Mouse (Mus musculus): ENCODE measurements around the gene Smpd2. TPM values are rescaled to one million over a fixed set of nuclear protein-coding genes. Genes with fewer than 3 reads are reported as not detected.

Gene Smpd2
- polyA plus RNA-seq (2016; fragmentation: Nextera tagmentation; extraction: Ambion mirVana), result 51.8 and 52.7 TPM in 2 replicates

- H3K9me3 ChIP-seq, result no peaks in the 10 kb centered on the region
- peak within 1 kb of the TSS; percentile 77 for H3K4me3 ChIP-seq
- DNase-seq (ENCODE audit: low spot score), result peak; percentile 99
- no peaks in the 10 kb centered on the region for H3K27me3 ChIP-seq (ENCODE audit: insufficient read depth, poor library complexity, severe bottlenecking)
- H3K4me1 ChIP-seq, result peaks cover 27% of the 10 kb centered on the region
- H3K36me3 ChIP-seq, result peaks cover 38% of the 10 kb centered on the region
- H3K27ac ChIP-seq, result peak within 1 kb of the TSS; percentile 92
- WGBS, result under 1% methylated on average over 50 of the region's 50 CpGs
Observed at GRCm38 (mm10) chr10:41489708-41490517, at the start of gene Smpd2, which contains the start of gene Ppil6. Gene Smpd2 (minus strand): TSS chr10:41490369. Gene Ppil6 (plus strand): TSS chr10:41490439.

GRCm38 (mm10) chr10:41538986-41539385, 48.8 kb upstream of the Smpd2 start:
- no peak overlapping the region for H3K4me3 ChIP-seq
- H3K27me3 ChIP-seq (ENCODE audit: insufficient read depth, poor library complexity, severe bottlenecking), result no peaks in the 10 kb centered on the region
- WGBS, result 88% methylated on average over 4 of the region's 4 CpGs
- peak; percentile 54 for DNase-seq (ENCODE audit: low spot score)
- H3K27ac ChIP-seq, result no peak overlapping the region
- peaks cover 44% of the 10 kb centered on the region for H3K36me3 ChIP-seq
- H3K4me1 ChIP-seq, result peaks cover under 1% of the 10 kb centered on the region; the same call in 1 of the 2 replicates
- no peaks in the 10 kb centered on the region for H3K9me3 ChIP-seq

GRCm38 (mm10) chr10:41537983-41538330, 47.8 kb upstream of the Smpd2 start:
- no peaks in the 10 kb centered on the region for H3K9me3 ChIP-seq
- peaks cover 54% of the 10 kb centered on the region for H3K36me3 ChIP-seq
- WGBS, result 90% methylated on average over 3 of the region's 3 CpGs

GRCm38 (mm10) chr10:41537226-41537982, 47.2 kb upstream of the Smpd2 start:
- Histone ChIP-seq H3K9me3 (no peaks in the 10 kb centered on the region), H3K4me1 (no peaks in the 10 kb centered on the region), H3K36me3 (peaks cover 60% of the 10 kb centered on the region), H3K27me3 (ENCODE audit: insufficient read depth, poor library complexity, severe bottlenecking) (no peaks in the 10 kb centered on the region), H3K27ac (no peak overlapping the region), H3K4me3 (no peak overlapping the region)
- WGBS, result 90% methylated on average over 4 of the region's 4 CpGs
- peak; percentile 72 for DNase-seq (ENCODE audit: low spot score)

More at GRCm38 (mm10) chr10:41537983-41538330, 47.8 kb upstream of the Smpd2 start:
- no peak for DNase-seq (ENCODE audit: low spot score)
- no peak overlapping the region for H3K27ac ChIP-seq
- H3K4me3 ChIP-seq, result no peak overlapping the region
- no peaks in the 10 kb centered on the region for H3K27me3 ChIP-seq (ENCODE audit: insufficient read depth, poor library complexity, severe bottlenecking)
- H3K4me1 ChIP-seq, result no peaks in the 10 kb centered on the region

- Histone ChIP-seq H3K4me1 (no peaks in the 10 kb centered on the region), H3K27ac (no peak overlapping the region), H3K9me3 (no peaks in the 10 kb centered on the region), H3K27me3 (ENCODE audit: insufficient read depth, poor library complexity, severe bottlenecking) (no peaks in the 10 kb centered on the region), H3K4me3 (no peak overlapping the region), H3K36me3 (peaks cover 65% of the 10 kb centered on the region)
- peak; percentile 61 for DNase-seq (ENCODE audit: low spot score)
- 88% methylated on average over 1 of the region's 1 CpGs for WGBS
Observed at GRCm38 (mm10) chr10:41536714-41537113, 46.5 kb upstream of the Smpd2 start.

GRCm38 (mm10) chr10:41535991-41536390, 45.8 kb upstream of the Smpd2 start:
- no peak overlapping the region for H3K27ac ChIP-seq
- peak; percentile 58 for DNase-seq (ENCODE audit: low spot score)
- no peaks in the 10 kb centered on the region for H3K27me3 ChIP-seq (ENCODE audit: insufficient read depth, poor library complexity, severe bottlenecking)
- H3K36me3 ChIP-seq, result peaks cover 71% of the 10 kb centered on the region
- no peaks in the 10 kb centered on the region for H3K9me3 ChIP-seq
- H3K4me3 ChIP-seq, result no peak overlapping the region
- no peaks in the 10 kb centered on the region for H3K4me1 ChIP-seq
- 92% methylated on average over 2 of the region's 2 CpGs for WGBS

- no peaks in the 10 kb centered on the region for H3K27me3 ChIP-seq (ENCODE audit: insufficient read depth, poor library complexity, severe bottlenecking)
- no peaks in the 10 kb centered on the region for H3K9me3 ChIP-seq
- DNase-seq (ENCODE audit: low spot score), result no peak
- H3K36me3 ChIP-seq, result peaks cover 87% of the 10 kb centered on the region
- H3K27ac ChIP-seq, result no peak overlapping the region
- no peaks in the 10 kb centered on the region for H3K4me1 ChIP-seq
- WGBS, result 87% methylated on average over 5 of the region's 5 CpGs
- H3K4me3 ChIP-seq, result no peak overlapping the region
Observed at GRCm38 (mm10) chr10:41529972-41530371, 39.8 kb upstream of the Smpd2 start.

GRCm38 (mm10) chr10:41525696-41526095, 35.5 kb upstream of the Smpd2 start:
- peaks cover 8% of the 10 kb centered on the region for H3K4me1 ChIP-seq
- no peak overlapping the region for H3K27ac ChIP-seq
- no peaks in the 10 kb centered on the region for H3K9me3 ChIP-seq
- no peak overlapping the region for H3K4me3 ChIP-seq
- H3K27me3 ChIP-seq (ENCODE audit: insufficient read depth, poor library complexity, severe bottlenecking), result no peaks in the 10 kb centered on the region
- 94% methylated on average over 1 of the region's 1 CpGs for WGBS
- peaks cover 63% of the 10 kb centered on the region for H3K36me3 ChIP-seq
- DNase-seq (ENCODE audit: low spot score), result no peak

GRCm38 (mm10) chr10:41523386-41523785, 33.2 kb upstream of the Smpd2 start:
- Histone ChIP-seq H3K9me3 (no peaks in the 10 kb centered on the region), H3K4me1 (peaks cover 8% of the 10 kb centered on the region), H3K4me3 (no peak overlapping the region), H3K27me3 (ENCODE audit: insufficient read depth, poor library complexity, severe bottlenecking) (no peaks in the 10 kb centered on the region), H3K27ac (no peak overlapping the region), H3K36me3 (peaks cover 41% of the 10 kb centered on the region)
- WGBS, result 92% methylated on average over 3 of the region's 3 CpGs
- DNase-seq (ENCODE audit: low spot score), result no peak

GRCm38 (mm10) chr10:41520410-41520673, 30.2 kb upstream of the Smpd2 start:
- Histone ChIP-seq H3K9me3 (no peaks in the 10 kb centered on the region), H3K27ac (peak overlapping the region; percentile 100), H3K4me1 (peaks cover 8% of the 10 kb centered on the region), H3K36me3 (peaks cover 18% of the 10 kb centered on the region), H3K4me3 (peak overlapping the region; percentile 92), H3K27me3 (ENCODE audit: insufficient read depth, poor library complexity, severe bottlenecking) (no peaks in the 10 kb centered on the region)
- no peak for DNase-seq (ENCODE audit: low spot score)
- 5% methylated on average over 5 of the region's 5 CpGs for WGBS

GRCm38 (mm10) chr10:41519640-41520409, 29.7 kb upstream of the Smpd2 start:
- WGBS, result under 1% methylated on average over 65 of the region's 65 CpGs
- Histone ChIP-seq H3K4me1 (peaks cover 8% of the 10 kb centered on the region), H3K27me3 (ENCODE audit: insufficient read depth, poor library complexity, severe bottlenecking) (no peaks in the 10 kb centered on the region), H3K36me3 (peaks cover 14% of the 10 kb centered on the region), H3K9me3 (no peaks in the 10 kb centered on the region), H3K27ac (peak overlapping the region; percentile 100), H3K4me3 (peak overlapping the region; percentile 92)
- peak; percentile 87 for DNase-seq (ENCODE audit: low spot score)

- Histone ChIP-seq H3K36me3 (peaks cover 7% of the 10 kb centered on the region; the same call in 1 of the 2 replicates), H3K4me3 (peak within 1 kb of the TSS; percentile 92), H3K27ac (peak within 1 kb of the TSS; percentile 100), H3K9me3 (no peaks in the 10 kb centered on the region), H3K27me3 (ENCODE audit: insufficient read depth, poor library complexity, severe bottlenecking) (no peaks in the 10 kb centered on the region), H3K4me1 (peaks cover 8% of the 10 kb centered on the region)
- peak; percentile 95 for DNase-seq (ENCODE audit: low spot score)
- under 1% methylated on average over 69 of the region's 69 CpGs for WGBS
Observed at GRCm38 (mm10) chr10:41518981-41519618, 28.9 kb upstream of the Smpd2 start, which contains the start of gene Cd164. Gene Cd164 (plus strand): TSS chr10:41519414.
